In genomic region chr10:80702536-80703390, GRCm38 (mm10) we compare ENCODE assay signal across 7 mouse cellular contexts. TPM values are rescaled to one million over a fixed set of nuclear protein-coding genes. Genes with fewer than 3 reads are reported as not detected.
A peak's percentile ranks its signal among the peaks of the same experiment; 100 is the strongest.
DNase-seq lines count a peak whose midpoint lies in the region; ATAC-seq lines count a peak whose summit lies in the region.

No protein-coding gene starts in this region.

- peak; percentile 91 for ATAC-seq in limb, embryonic 11.5 days (ENCODE audit: insufficient number of reproducible peaks, low FRiP score, low TSS enrichment, low read depth)
- ATAC-seq in midbrain, embryonic 14.5 days (ENCODE audit: low FRiP score, low TSS enrichment) = peak; percentile 81

- peak overlapping the region; percentile 89 for H3K27ac ChIP-seq in embryonic facial prominence, embryonic 10.5 days (replicated peaks)
- H3K27ac ChIP-seq in limb, embryonic 11.5 days (replicated peaks; ENCODE audit: low read depth, low read length) = peak overlapping the region; percentile 69; the same call in 1 of the 2 replicates
- H3K27ac ChIP-seq in midbrain, embryonic 14.5 days (replicated peaks; ENCODE audit: low read depth, low read length) = peak overlapping the region; percentile 85

- H3K9ac ChIP-seq in limb, embryonic 11.5 days (ENCODE audit: low read length) = peak overlapping the region; percentile 57
- H3K9ac ChIP-seq in midbrain, embryonic 14.5 days (replicated peaks; ENCODE audit: low read length) = peak overlapping the region; percentile 58

- peaks cover 45% of the 10 kb centered on the region for H3K4me1 ChIP-seq in embryonic facial prominence, embryonic 10.5 days
- H3K4me1 ChIP-seq in limb, embryonic 11.5 days (ENCODE audit: control insufficient read depth, insufficient read depth, low read length) = peaks cover 7% of the 10 kb centered on the region
- peaks cover 32% of the 10 kb centered on the region for H3K4me1 ChIP-seq in midbrain, embryonic 14.5 days (ENCODE audit: control insufficient read depth, insufficient read depth, low read length)

- WGBS in embryonic facial prominence, embryonic 10.5 days = 2% methylated on average over 47 of the region's 47 CpGs
- WGBS in limb, embryonic 11.5 days = 2% methylated on average over 47 of the region's 47 CpGs
- WGBS in midbrain, embryonic 14.5 days = 2% methylated on average over 47 of the region's 47 CpGs

- peak overlapping the region; percentile 57 for H3K4me2 ChIP-seq in limb, embryonic 11.5 days (ENCODE audit: low read depth, severe bottlenecking)
- H3K4me2 ChIP-seq in midbrain, embryonic 14.5 days (ENCODE audit: low read length) = peak overlapping the region; percentile 80

- no peaks in the 10 kb centered on the region for H3K27me3 ChIP-seq in embryonic facial prominence, embryonic 10.5 days (replicated peaks; ENCODE audit: low read depth, poor library complexity, severe bottlenecking)
- H3K27me3 ChIP-seq in limb, embryonic 11.5 days (ENCODE audit: control insufficient read depth, insufficient read depth, low read length) = no peaks in the 10 kb centered on the region
- H3K27me3 ChIP-seq in midbrain, embryonic 14.5 days (ENCODE audit: control insufficient read depth, insufficient read depth, low read length) = no peaks in the 10 kb centered on the region

- H3K9me3 ChIP-seq in embryonic facial prominence, embryonic 10.5 days = no peaks in the 10 kb centered on the region
- H3K9me3 ChIP-seq in limb, embryonic 11.5 days (ENCODE audit: control insufficient read depth, low read length) = no peaks in the 10 kb centered on the region
- no peaks in the 10 kb centered on the region for H3K9me3 ChIP-seq in midbrain, embryonic 14.5 days (ENCODE audit: control insufficient read depth, low read length)

- H3K36me3 ChIP-seq in embryonic facial prominence, embryonic 10.5 days (replicated peaks) = peaks cover 43% of the 10 kb centered on the region
- H3K36me3 ChIP-seq in limb, embryonic 11.5 days (ENCODE audit: control insufficient read depth, insufficient read depth, low read length) = peaks cover 7% of the 10 kb centered on the region; the same call in 1 of the 2 replicates
- H3K36me3 ChIP-seq in midbrain, embryonic 14.5 days (ENCODE audit: control insufficient read depth, insufficient read depth, low read length) = peaks cover 31% of the 10 kb centered on the region

- peak; percentile 96 for DNase-seq in adrenal gland, postnatal 10 days
- DNase-seq in embryonic facial prominence, embryonic 10.5 days (ENCODE audit: low spot score) = peak; percentile 96
- peak; percentile 100 for DNase-seq in heart, adult 11 months
- peak; percentile 97 for DNase-seq in kidney, adult 18-20 months
- peak; percentile 94 for DNase-seq in limb, embryonic 11.5 days (ENCODE audit: low spot score)
- peak; percentile 92 for DNase-seq in midbrain, embryonic 14.5 days
- peak; percentile 91 to 93 for DNase-seq in spleen, adult 18-20 months

- peak overlapping the region; percentile 76 for H3K4me3 ChIP-seq in embryonic facial prominence, embryonic 10.5 days
- peak overlapping the region; percentile 66 for H3K4me3 ChIP-seq in limb, embryonic 11.5 days (ENCODE audit: low read depth, low read length)
- H3K4me3 ChIP-seq in midbrain, embryonic 14.5 days (replicated peaks; ENCODE audit: low read depth, low read length) = peak overlapping the region; percentile 70

RNA-seq across cellular contexts. Expression of gene Izumo4, which starts 0.8 kb away (rescaled TPM):
- total RNA-seq in adrenal gland, postnatal 10 days (2021) = 10 to 100 TPM in 1 of 2 experiments, 1 to 10 TPM in 1; 6.9 to 13.1 TPM
- 10.5 and 10.8 TPM in 2 replicates for polyA plus RNA-seq in embryonic facial prominence, embryonic 10.5 days (2016; fragmentation: Nextera tagmentation; extraction: Ambion mirVana)
- polyA plus RNA-seq in limb, embryonic 11.5 days (2014; fragmentation: Nextera tagmentation; extraction: Ambion mirVana) = 4.8 and 5.0 TPM in 2 replicates
- polyA plus RNA-seq in midbrain, embryonic 14.5 days (2014; fragmentation: Nextera tagmentation; extraction: Ambion mirVana) = 22.4 and 25.1 TPM in 2 replicates

RNA-seq across cellular contexts. Expression of gene Mob3a, which starts 1.0 kb away (rescaled TPM):
- 10 to 100 TPM; 17.7 to 20.1 TPM for total RNA-seq in adrenal gland, postnatal 10 days (2021)
- polyA plus RNA-seq in embryonic facial prominence, embryonic 10.5 days (2016; fragmentation: Nextera tagmentation; extraction: Ambion mirVana) = 54.4 and 54.7 TPM in 2 replicates
- 44.0 and 48.6 TPM in 2 replicates for polyA plus RNA-seq in limb, embryonic 11.5 days (2014; fragmentation: Nextera tagmentation; extraction: Ambion mirVana)
- 45.2 and 47.3 TPM in 2 replicates for polyA plus RNA-seq in midbrain, embryonic 14.5 days (2014; fragmentation: Nextera tagmentation; extraction: Ambion mirVana)

RNA-seq across cellular contexts. Expression of gene Mknk2, which starts 24.9 kb away (rescaled TPM):
- 100 to 1,000 TPM; 249 to 298 TPM for total RNA-seq in adrenal gland, postnatal 10 days (2021)
- 118 and 119 TPM in 2 replicates for polyA plus RNA-seq in embryonic facial prominence, embryonic 10.5 days (2016; fragmentation: Nextera tagmentation; extraction: Ambion mirVana)
- 95.3 and 98.5 TPM in 2 replicates for polyA plus RNA-seq in limb, embryonic 11.5 days (2014; fragmentation: Nextera tagmentation; extraction: Ambion mirVana)
- polyA plus RNA-seq in midbrain, embryonic 14.5 days (2014; fragmentation: Nextera tagmentation; extraction: Ambion mirVana) = 46.7 and 54.2 TPM in 2 replicates

RNA-seq across cellular contexts. Expression of gene Ap3d1, which starts 39.3 kb away (rescaled TPM):
- 10 to 100 TPM; 64.7 to 82.6 TPM for total RNA-seq in adrenal gland, postnatal 10 days (2021)
- 60.5 and 61.5 TPM in 2 replicates for polyA plus RNA-seq in embryonic facial prominence, embryonic 10.5 days (2016; fragmentation: Nextera tagmentation; extraction: Ambion mirVana)
- polyA plus RNA-seq in limb, embryonic 11.5 days (2014; fragmentation: Nextera tagmentation; extraction: Ambion mirVana) = 67.8 and 68.5 TPM in 2 replicates
- 106 and 116 TPM in 2 replicates for polyA plus RNA-seq in midbrain, embryonic 14.5 days (2014; fragmentation: Nextera tagmentation; extraction: Ambion mirVana)

RNA-seq across cellular contexts. Expression of gene Btbd2, which starts 45.9 kb away (rescaled TPM):
- 10 to 100 TPM; 50.4 to 65.3 TPM for total RNA-seq in adrenal gland, postnatal 10 days (2021)
- 83.2 and 84.8 TPM in 2 replicates for polyA plus RNA-seq in embryonic facial prominence, embryonic 10.5 days (2016; fragmentation: Nextera tagmentation; extraction: Ambion mirVana)
- polyA plus RNA-seq in limb, embryonic 11.5 days (2014; fragmentation: Nextera tagmentation; extraction: Ambion mirVana) = 67.4 and 67.9 TPM in 2 replicates
- polyA plus RNA-seq in midbrain, embryonic 14.5 days (2014; fragmentation: Nextera tagmentation; extraction: Ambion mirVana) = 80.1 and 88.8 TPM in 2 replicates

Comparison
In these comparisons a context has a peak if more than half of its experiments do, and no peak if none do; other contexts are left out.
1. Peak in every context shown above with its lines: DNase-seq, ATAC-seq, H3K4me3 ChIP-seq and H3K27ac ChIP-seq.